Mouse (Mus musculus): ENCODE data around the gene Tpx2. TPM values are rescaled to one million over a fixed set of nuclear protein-coding genes. Genes with fewer than 3 reads are reported as not detected.

The Tpx2 gene
- total RNA-seq (2014; fragmentation: Nextera tagmentation), result 51.9 and 52.3 TPM in 2 replicates
- 79.0 and 103 TPM in 2 replicates for total RNA-seq (2017)

- peak; percentile 100 for ATAC-seq (replicated peaks; ENCODE audit: low FRiP score, low TSS enrichment, poor library complexity, severe bottlenecking)
Observed at GRCm38 (mm10) chr2:152847815-152848302, at the start of gene Tpx2. Gene Tpx2 (plus strand): TSS chr2:152847964.

DNA sequence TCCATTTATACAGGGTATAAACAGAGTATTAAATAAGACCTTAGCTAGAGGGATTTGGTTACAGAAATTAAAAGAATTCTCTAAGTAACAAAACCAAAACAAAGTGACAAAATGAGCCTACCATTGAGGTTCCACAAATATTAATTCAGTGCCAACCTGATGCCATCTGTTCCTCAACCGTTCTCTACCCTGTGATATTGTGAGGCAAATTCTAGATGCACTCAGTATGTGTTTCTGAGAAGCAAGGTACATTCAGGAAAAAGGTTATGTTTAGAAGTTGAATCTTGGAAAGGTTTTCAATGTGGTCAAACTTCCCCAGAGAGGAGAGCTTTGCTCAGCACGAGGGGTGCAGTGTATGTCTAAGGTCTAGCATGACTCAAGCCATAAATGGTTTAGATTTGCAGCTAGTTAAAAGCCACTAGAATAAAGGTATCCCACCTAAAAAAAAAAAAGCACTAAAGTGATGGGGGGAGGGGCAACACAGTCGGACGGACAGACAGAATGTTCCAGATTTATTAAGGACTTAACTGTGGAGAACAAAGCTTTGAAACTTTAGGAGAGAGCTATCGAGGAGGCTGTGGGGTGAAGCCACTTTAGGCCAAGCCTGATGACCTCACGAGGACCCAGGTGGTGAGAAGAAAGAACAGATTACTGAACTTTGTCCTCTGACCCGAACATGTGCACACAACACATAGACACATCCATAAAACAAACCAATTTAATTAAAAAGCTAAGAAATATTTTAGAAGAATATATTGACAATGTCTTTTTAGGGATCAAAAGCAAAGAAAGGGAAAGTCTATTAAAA, 47.6 kb upstream of the Tpx2 start:
- no peak for ATAC-seq (replicated peaks; ENCODE audit: low FRiP score, low TSS enrichment, poor library complexity, severe bottlenecking)

DNA sequence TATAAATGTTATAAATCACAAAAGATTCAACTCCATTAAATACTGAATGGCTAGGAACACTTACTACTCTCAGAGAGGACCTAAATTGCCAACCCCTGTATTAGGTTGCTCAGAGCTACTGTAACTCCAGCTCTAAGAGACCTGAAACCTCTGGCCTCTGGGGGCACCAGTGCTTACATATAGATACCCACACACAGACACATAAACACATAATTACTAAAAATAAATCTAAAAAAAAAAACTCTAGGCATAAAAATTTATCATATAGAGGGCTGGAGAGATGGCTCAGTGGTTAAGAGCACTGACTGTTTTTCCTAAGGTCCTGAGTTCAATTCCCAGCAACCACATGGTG, 47.0 kb upstream of the Tpx2 start:
- ATAC-seq (replicated peaks; ENCODE audit: low FRiP score, low TSS enrichment, poor library complexity, severe bottlenecking), result 0 out of 2 replicates have a peak, but pooled peaks have one; percentile 65

GRCm38 (mm10) chr2:152802303-152802702, 45.5 kb upstream of the Tpx2 start:
- no peak for ATAC-seq (replicated peaks; ENCODE audit: low FRiP score, low TSS enrichment, poor library complexity, severe bottlenecking)

DNA sequence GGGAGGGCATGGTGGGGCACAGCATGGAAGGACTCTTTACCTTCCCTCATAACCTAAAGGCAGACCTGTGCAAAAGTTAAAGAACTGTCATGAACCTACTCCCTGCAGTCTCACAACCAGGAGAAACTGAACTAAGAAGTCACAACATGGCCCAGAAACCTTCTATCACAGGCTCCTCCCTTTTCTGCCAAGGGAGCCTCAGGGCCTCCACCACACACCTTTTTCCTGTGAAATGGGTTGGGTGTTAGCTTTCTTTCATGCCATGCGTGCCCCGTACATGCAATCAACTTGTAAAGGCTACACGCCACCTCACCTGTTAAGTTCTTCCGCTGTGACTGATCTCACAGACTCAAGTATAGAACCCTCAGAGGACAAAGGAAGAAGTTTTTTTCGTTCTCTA, 44.7 kb upstream of the Tpx2 start:
- ATAC-seq (replicated peaks; ENCODE audit: low FRiP score, low TSS enrichment, poor library complexity, severe bottlenecking), result no peak

DNA sequence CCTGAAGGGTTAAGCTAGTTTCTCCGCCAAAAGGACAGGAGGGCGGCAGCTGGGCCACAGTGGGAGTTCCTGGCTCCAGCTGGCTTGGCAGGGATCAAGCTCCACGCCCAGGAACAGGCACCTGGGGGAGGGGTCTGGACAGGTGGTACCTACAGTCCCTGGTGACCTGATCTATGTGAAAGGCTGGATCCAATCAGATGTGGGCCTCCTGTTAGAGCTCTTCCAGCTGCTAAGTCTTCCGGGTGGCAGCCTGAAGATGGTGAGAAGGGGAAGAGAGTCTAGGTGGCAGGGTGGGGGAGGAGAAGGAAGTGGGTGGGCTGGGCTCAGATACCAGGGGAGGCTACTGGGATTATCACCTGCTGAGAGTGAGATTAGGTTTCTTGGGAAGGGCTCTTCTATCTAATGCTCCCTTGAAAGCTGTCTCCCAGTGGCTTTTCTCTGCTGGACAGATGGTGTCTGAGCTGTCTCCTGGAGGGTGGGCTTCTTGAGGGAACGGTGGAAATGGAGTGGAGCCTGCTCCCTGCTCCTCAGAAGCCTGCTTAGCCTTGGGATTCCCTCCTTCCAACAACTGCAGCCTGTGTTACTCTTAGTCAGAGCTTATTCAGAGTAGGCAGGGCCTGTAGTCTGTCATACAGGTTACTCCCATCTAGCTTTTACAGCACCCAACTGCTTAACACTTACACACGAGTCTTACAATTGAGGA, 43.2 kb upstream of the Tpx2 start:
- ATAC-seq (replicated peaks; ENCODE audit: low FRiP score, low TSS enrichment, poor library complexity, severe bottlenecking), result no peak

DNA sequence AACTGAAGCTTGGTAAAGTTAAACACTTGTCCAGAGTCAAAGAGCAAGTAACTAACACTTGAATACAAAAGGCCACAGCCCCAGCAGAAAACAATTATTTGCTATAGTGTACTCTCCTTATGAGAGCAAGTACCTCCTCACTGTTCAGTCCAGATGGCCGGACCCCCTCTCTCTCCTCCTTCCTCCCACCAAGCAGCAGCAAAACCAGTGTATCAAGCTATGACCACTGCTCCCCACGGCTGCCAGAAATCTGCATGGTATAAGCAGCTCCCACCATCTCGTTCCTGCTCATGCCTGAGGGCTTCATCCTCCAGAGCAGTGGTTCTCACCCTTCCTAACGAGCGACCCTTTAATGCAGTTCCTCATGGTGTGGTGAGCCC, 42.7 kb upstream of the Tpx2 start:
- no peak for ATAC-seq (replicated peaks; ENCODE audit: low FRiP score, low TSS enrichment, poor library complexity, severe bottlenecking)

- no peak for ATAC-seq (replicated peaks; ENCODE audit: low FRiP score, low TSS enrichment, poor library complexity, severe bottlenecking)
Observed at GRCm38 (mm10) chr2:152806037-152806436, 41.7 kb upstream of the Tpx2 start.

DNA sequence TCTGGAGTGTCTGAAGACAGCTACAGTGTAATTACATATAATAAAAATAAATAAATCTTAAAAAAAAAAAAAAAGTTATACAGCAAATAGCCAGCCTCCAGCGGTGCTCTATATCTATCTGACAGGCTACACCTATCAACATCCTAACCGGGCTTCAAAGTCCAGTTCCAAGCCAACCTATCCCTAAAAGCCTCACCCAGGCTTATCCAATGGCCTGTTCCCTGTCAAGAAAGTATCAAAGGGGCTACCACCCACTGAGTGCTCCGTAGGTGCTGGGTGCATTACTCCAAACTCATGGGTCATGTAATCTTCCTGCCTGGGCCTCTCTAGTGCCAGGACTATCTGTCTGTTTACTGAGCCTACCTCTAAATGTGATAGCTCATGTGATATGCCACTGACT, 39.6 kb upstream of the Tpx2 start:
- no peak for ATAC-seq (replicated peaks; ENCODE audit: low FRiP score, low TSS enrichment, poor library complexity, severe bottlenecking)

DNA sequence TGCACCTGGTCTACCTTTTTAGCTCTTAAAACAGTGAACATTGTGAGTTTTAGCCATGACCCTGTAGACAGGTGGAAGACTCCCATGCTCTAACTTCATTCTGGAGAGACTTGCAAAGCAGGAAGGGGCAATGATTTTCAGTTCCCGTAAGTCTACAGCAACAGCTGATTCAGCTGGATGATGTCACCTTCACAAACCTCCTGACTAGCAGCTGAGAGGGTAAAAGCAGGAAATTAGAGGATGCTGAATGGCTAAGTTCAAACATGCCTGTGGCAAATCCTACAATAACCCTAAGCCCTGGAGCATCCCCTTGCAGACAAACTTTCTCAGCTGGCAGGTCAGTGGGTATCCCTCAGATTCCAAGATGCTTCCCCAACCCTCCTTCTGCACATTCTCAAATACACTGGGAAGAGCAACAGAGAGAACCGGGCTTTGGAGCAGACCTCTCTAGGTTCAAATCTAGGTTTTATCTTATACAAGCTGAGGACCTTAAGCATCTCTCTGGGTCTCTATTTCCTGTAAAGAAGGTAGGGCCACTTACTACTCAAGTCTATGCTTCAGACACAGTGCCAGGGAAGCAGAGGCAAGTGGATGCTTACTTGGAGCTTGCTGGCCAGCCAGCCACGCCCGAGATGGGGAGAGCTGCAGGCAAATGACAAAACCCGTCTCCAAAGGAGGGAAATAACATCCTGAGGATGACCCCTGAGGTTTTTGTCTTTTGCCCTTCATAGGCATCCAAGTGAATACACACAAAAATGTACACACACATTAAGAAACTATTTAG, 37.4 kb upstream of the Tpx2 start:
- ATAC-seq (replicated peaks; ENCODE audit: low FRiP score, low TSS enrichment, poor library complexity, severe bottlenecking), result no peak

GRCm38 (mm10) chr2:152811336-152812165, 36.2 kb upstream of the Tpx2 start:
- ATAC-seq (replicated peaks; ENCODE audit: low FRiP score, low TSS enrichment, poor library complexity, severe bottlenecking), result peak; percentile 56

DNA sequence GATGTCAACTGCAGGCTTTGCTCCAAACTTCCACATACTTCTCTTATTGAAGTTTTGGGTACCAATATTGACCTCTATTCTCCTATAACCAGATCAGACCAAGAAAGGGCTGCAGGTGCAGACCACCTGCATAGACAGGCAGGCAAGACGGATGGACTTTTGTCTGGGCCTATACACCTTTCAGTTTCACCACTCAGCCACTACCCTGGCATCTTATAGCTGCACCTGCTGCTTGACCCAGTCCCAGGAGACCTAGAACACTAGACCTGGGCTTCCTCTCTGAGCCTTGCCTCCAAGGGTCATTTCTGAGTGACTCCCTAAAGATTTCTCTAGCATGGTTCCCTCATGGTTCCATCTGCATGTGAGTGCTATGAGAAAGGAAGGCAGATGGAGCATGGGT, 34.5 kb upstream of the Tpx2 start:
- no peak for ATAC-seq (replicated peaks; ENCODE audit: low FRiP score, low TSS enrichment, poor library complexity, severe bottlenecking)

GRCm38 (mm10) chr2:152814213-152814874, 33.4 kb upstream of the Tpx2 start:
- peak; percentile 75 for ATAC-seq (replicated peaks; ENCODE audit: low FRiP score, low TSS enrichment, poor library complexity, severe bottlenecking)

GRCm38 (mm10) chr2:152815879-152816656, 31.7 kb upstream of the Tpx2 start:
- ATAC-seq (replicated peaks; ENCODE audit: low FRiP score, low TSS enrichment, poor library complexity, severe bottlenecking), result no peak

DNA sequence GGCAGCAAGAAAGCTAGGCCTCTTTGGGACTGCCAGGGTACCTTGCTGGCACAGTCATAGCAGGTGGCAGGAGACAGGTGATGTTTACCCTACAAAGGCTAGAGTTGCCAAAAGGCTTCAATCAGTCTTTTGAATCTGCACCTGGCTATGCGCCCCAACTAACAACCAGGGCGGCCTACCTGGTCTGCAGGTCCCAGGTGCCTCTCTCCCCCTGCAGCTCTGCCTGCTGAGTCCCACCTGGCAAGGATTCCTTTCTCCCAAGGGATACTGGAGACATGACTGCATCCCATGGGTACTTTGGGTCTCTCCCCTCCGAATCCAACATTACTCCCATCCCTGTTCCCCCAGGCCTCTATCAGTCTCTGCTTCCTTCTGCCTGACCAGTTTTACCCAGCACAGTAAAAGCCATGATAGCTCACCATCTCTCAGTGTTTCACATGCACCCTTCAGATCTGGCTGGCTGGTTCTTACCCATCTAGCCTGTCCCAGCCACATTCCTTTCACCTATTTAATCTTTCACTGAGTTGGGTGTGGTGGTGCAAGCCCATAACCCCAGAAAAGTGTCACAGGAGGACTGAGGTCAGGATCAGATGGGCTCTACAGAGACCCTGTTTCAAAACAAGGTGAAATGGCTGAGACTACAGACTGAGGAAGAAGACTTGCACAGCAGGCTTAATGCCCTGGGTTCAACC, 31.0 kb upstream of the Tpx2 start:
- no peak for ATAC-seq (replicated peaks; ENCODE audit: low FRiP score, low TSS enrichment, poor library complexity, severe bottlenecking)

- ATAC-seq (replicated peaks; ENCODE audit: low FRiP score, low TSS enrichment, poor library complexity, severe bottlenecking), result peak; percentile 82
Observed at GRCm38 (mm10) chr2:152817596-152818291, 30.0 kb upstream of the Tpx2 start.

DNA sequence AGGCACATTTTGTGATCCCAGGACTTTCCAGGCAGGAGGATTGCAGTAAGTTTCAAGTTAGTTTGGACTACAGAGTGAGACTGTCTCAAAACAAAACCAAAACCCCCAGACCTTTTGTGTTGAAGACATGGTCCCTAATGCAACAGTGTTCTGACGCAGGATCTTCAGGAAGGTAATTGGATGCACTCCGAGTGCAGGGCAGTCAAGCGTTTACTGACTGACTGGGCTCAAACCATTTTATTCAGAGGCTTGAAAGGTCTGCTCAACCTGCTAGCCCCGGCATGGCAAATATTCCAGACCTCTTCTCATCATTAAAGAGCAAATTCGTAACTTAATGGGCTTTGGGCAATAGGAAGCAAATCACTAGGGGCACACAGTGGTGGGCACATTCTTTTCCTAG, 29.1 kb upstream of the Tpx2 start:
- ATAC-seq (replicated peaks; ENCODE audit: low FRiP score, low TSS enrichment, poor library complexity, severe bottlenecking), result no peak

Measured in megakaryocyte-erythroid progenitor cell, adult 5-6 weeks (primary cell).